Mouse (Mus musculus) limb, embryonic 13.5 days (tissue): ENCODE measurements around the gene Arl4d. TPM values are rescaled to one million over a fixed set of nuclear protein-coding genes. Genes with fewer than 3 reads are reported as not detected.
"Not testable (repeated sequence)": the region's sequence is repeated elsewhere in the genome, so short reads cannot be mapped to it uniquely, and the experiment has no call there.

Experiments
- ATAC-seq: fragments of 200-750 bp; cut with Nextera tagmentation; 2 replicates; pipeline ENCODE4 v1.8.0; 2017; ENCODE audit warnings: low read depth, moderate number of reproducible peaks, moderate TSS enrichment; ENCODE audit not compliant: low FRiP score
- H3K27ac ChIP-seq: fragments of 300-500 bp; sonication (generic); 2 replicates; pipeline ENCODE4 v1.5.1; 2015; ENCODE audit warnings: inconsistent platforms, mild to moderate bottlenecking, moderate library complexity
- H3K27me3 ChIP-seq: fragments of 300-500 bp; sonication (generic); 2 replicates; pipeline ENCODE4 v1.6.1; 2015; ENCODE audit warnings: mild to moderate bottlenecking, inconsistent platforms
- H3K36me3 ChIP-seq: fragments of 300-500 bp; sonication (generic); 2 replicates; pipeline ENCODE4 v1.6.1; 2015; ENCODE audit warnings: inconsistent platforms, mild to moderate bottlenecking, moderate library complexity
- H3K4me1 ChIP-seq: fragments of 300-500 bp; sonication (generic); 2 replicates; pipeline ENCODE4 v1.6.1; 2015; ENCODE audit warnings: inconsistent platforms
- H3K4me2 ChIP-seq: fragments of 300-500 bp; sonication (generic); replicated peaks from 2 replicates; pipeline ENCODE4 v1.6.1; 2015; ENCODE audit warnings: inconsistent platforms, mild to moderate bottlenecking, moderate library complexity
- H3K4me3 ChIP-seq: fragments of 300-500 bp; sonication (generic); 2 replicates; pipeline ENCODE4 v1.5.1; 2015; ENCODE audit warnings: moderate library complexity, mild to moderate bottlenecking, inconsistent platforms
- H3K9ac ChIP-seq: fragments of 300-500 bp; sonication (generic); 2 replicates; pipeline ENCODE4 v1.6.1; 2015; ENCODE audit warnings: mild to moderate bottlenecking, inconsistent platforms
- H3K9me3 ChIP-seq: fragments of 300-500 bp; sonication (generic); 2 replicates; pipeline ENCODE4 v1.6.1; 2016; ENCODE audit warnings: inconsistent platforms
- WGBS: fragments of 180-500 bp; shearing (Covaris S2); methylation state at CpG from one replicate; pipeline ENCODE4 v1.1.7; 2015; 5-methylcytosine and 5-hydroxymethylcytosine counted together
- polyA plus RNA-seq: library from polyadenylated mRNA; unstranded; fragments of >200 nt; fragmentation: Nextera tagmentation; extraction: Ambion mirVana; gene quantifications from 2 replicates; pipeline ENCODE4 v1.2.1, GENCODE M21; 2015

Arl4d gene
- polyA plus RNA-seq, result 2.0 and 2.2 TPM in 2 replicates

DNA sequence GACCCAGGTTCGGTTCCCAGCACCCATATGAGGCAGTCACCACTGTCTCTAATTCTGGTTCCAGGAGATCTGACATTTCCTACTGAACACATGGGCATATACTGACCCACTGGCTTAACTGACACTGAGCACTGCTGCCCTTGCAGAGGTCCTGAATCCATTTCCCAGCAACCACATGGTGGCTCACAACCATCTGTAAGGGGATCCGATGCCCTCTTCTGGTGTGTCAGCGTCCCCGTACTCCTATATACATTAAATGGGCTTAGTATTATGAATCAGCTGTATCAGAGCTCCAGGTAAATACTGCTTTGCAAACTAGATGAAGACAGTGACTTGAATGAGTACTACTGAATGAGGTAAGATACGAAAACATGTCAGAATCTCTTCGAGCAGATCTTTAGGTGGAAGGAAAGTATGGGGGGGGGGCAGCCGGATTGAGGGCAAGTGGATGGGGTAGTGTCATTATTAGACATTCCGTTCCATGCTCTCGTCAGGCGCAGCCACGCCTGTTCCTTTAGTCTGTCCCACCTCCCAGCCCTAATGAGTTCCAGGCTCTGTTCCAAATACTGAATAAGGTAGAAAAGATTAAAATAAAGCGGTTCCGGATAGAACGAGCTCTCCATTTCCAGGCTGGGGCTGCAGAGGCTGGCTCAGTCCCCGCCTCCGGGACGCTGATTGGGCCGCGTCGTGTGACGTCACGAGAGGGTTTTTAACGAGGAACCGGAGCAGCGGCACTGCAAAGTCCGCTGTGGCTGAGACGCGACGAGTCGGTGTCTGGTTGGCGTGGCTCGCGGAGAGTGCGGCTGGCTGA, at the start of gene Arl4d:
TSS of gene Arl4d (plus strand) at position 717 of the 811 bp plus-strand sequence.
- H3K27me3 ChIP-seq, result peaks cover 10% of the 10 kb centered on the region; the same call in 1 of the 2 replicates
- H3K9me3 ChIP-seq, result no peaks in the 10 kb centered on the region
- H3K4me2 ChIP-seq, result peak within 1 kb of the TSS; percentile 83
- no peaks in the 10 kb centered on the region for H3K36me3 ChIP-seq
- peak within 1 kb of the TSS; percentile 57 for H3K4me3 ChIP-seq
- whole genome bisulfite sequencing, result 8% methylated on average over 34 of the region's 34 CpGs
- peak; percentile 94 for ATAC-seq
- peak within 1 kb of the TSS; percentile 59; the same call in 1 of the 2 replicates for H3K27ac ChIP-seq
- peak within 1 kb of the TSS; percentile 66 for H3K9ac ChIP-seq
- no peaks in the 10 kb centered on the region; the same call in 1 of the 2 replicates for H3K4me1 ChIP-seq

GRCm38 (mm10) chr11:101616104-101616503, 49.2 kb upstream of the Arl4d start:
- Histone ChIP-seq H3K27me3 (no peaks in the 10 kb centered on the region), H3K9ac (no peak overlapping the region), H3K27ac (no peak overlapping the region), H3K4me1 (peaks cover 17% of the 10 kb centered on the region), H3K4me3 (no peak overlapping the region), H3K9me3 (no peaks in the 10 kb centered on the region), H3K4me2 (no peak overlapping the region), H3K36me3 (no peaks in the 10 kb centered on the region)
- WGBS, result 90% methylated on average over 8 of the region's 8 CpGs
- no peak for ATAC-seq

DNA sequence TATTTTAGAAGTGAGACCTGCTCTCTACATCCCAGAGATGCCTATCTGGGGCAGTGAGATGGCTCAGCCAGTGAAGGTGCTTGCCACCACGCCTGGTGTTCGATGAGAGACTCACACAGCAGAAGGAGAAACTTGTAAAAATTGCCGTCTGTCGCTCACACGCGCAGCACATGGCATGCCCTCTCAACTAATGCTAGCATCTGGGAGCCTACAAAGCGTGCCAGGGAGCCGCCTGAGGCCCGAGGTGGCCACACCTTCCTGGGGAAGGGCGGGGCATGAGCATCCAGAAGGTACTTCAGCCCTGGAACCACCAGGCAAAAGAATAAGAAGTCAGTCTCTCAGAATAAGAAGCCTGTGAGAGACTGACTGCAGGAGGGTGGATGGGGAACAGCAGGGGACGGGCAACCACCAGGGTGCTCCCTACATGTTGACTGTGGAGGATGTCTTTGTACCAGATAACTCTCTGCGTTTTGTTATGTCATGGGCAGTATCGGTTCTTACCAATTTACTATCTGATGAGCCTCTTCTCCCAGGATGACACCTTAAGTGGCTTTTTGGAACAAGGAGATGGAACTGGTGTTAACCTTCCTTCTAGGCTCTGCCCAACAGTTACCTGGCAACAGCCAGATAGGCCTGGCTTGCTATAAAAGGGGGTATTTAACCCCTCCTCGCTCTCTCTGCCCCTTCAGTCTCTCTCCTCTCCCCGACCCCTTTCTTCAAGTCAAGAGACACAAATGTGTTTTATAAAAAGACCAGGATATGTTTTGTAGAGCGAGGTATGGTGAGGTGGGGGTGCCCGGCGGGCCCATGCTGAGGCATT, 48.2 kb upstream of the Arl4d start:
- no peak overlapping the region for H3K4me3 ChIP-seq
- H3K4me2 ChIP-seq, result peak overlapping the region; percentile 50
- H3K27me3 ChIP-seq, result no peaks in the 10 kb centered on the region
- ATAC-seq, result no peak
- 21% methylated on average over 18 of the region's 18 CpGs for WGBS
- no peaks in the 10 kb centered on the region for H3K36me3 ChIP-seq
- no peak overlapping the region for H3K27ac ChIP-seq
- peak overlapping the region; percentile 40 for H3K9ac ChIP-seq
- no peaks in the 10 kb centered on the region for H3K9me3 ChIP-seq
- peaks cover 17% of the 10 kb centered on the region for H3K4me1 ChIP-seq

- Histone ChIP-seq H3K9ac (no peak overlapping the region), H3K4me1 (peaks cover 17% of the 10 kb centered on the region), H3K36me3 (no peaks in the 10 kb centered on the region), H3K27ac (no peak overlapping the region), H3K4me3 (peak overlapping the region; percentile 12; the same call in 1 of the 2 replicates), H3K4me2 (peak overlapping the region; percentile 50), H3K9me3 (no peaks in the 10 kb centered on the region), H3K27me3 (no peaks in the 10 kb centered on the region)
- 16% methylated on average over 7 of the region's 8 CpGs for WGBS
- ATAC-seq, result peak; percentile 67; the same call in 1 of the 2 replicates
Measured at GRCm38 (mm10) chr11:101617849-101618248, 47.5 kb upstream of the Arl4d start.

DNA sequence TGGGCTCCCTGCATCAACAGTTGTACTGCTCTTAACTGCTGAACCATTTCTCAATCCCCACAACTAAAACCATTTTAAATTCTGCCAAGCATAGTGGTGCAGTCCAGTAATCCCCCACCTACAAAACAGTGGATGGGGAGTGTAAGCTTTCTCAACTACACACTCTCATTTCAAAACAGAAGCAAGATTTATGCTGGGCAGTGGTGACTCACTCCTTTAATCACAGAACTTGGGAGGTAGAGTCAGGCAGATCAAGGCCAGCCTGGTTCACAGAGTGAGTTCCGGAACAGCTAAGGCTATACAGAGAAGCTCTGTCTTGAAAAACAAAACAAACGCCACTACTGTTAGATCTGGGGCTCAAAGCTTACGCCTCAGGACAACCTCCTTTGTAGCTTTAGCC, 46.7 kb upstream of the Arl4d start:
- Histone ChIP-seq H3K9ac (no peak overlapping the region), H3K4me1 (peaks cover 17% of the 10 kb centered on the region), H3K27ac (no peak overlapping the region), H3K27me3 (no peaks in the 10 kb centered on the region), H3K4me2 (no peak overlapping the region), H3K36me3 (no peaks in the 10 kb centered on the region), H3K9me3 (no peaks in the 10 kb centered on the region), H3K4me3 (no peak overlapping the region)
- 86% methylated on average over 3 of the region's 3 CpGs for WGBS
- ATAC-seq, result no peak

- H3K27ac ChIP-seq, H3K4me2 ChIP-seq, ATAC-seq, H3K4me3 ChIP-seq, H3K9ac ChIP-seq, H3K36me3 ChIP-seq, H3K27me3 ChIP-seq, H3K9me3 ChIP-seq: not testable (repeated sequence)
- H3K4me1 ChIP-seq, result peaks cover 17% of the 10 kb centered on the region
- 85% methylated on average over 11 of the region's 11 CpGs for WGBS
Measured at GRCm38 (mm10) chr11:101620022-101620655, 45.2 kb upstream of the Arl4d start.

DNA sequence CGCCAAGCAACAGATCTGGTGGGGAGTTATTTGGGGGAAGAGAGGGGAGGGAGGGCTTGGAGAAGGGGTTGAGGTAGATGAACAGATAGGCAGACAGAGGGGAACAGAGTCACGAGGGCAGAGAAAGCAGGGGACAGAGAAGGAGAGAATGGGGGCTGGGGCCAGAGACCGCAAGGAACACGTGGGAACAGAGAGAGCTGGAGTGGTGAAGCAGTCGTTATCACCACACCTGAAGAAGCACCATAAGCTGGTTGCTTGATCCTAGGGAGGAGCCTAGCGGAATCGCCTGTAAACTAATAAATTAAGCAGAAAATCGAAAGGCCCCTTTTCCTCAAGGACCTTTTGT, 38.7 kb upstream of the Arl4d start:
- no peaks in the 10 kb centered on the region for H3K9me3 ChIP-seq
- no peaks in the 10 kb centered on the region for H3K27me3 ChIP-seq
- peak overlapping the region; percentile 55 for H3K4me3 ChIP-seq
- 4% methylated on average over 8 of the region's 8 CpGs for WGBS
- H3K4me2 ChIP-seq, result peak overlapping the region; percentile 80
- ATAC-seq, result peak; percentile 6; the same call in 1 of the 2 replicates
- H3K4me1 ChIP-seq, result 0 out of 2 replicates have a peak, but pooled peaks cover 7% of the 10 kb centered on the region
- no peaks in the 10 kb centered on the region; the same call in none of the 2 replicates for H3K36me3 ChIP-seq
- peak overlapping the region; percentile 50 for H3K9ac ChIP-seq
- peak overlapping the region; percentile 99 for H3K27ac ChIP-seq

DNA sequence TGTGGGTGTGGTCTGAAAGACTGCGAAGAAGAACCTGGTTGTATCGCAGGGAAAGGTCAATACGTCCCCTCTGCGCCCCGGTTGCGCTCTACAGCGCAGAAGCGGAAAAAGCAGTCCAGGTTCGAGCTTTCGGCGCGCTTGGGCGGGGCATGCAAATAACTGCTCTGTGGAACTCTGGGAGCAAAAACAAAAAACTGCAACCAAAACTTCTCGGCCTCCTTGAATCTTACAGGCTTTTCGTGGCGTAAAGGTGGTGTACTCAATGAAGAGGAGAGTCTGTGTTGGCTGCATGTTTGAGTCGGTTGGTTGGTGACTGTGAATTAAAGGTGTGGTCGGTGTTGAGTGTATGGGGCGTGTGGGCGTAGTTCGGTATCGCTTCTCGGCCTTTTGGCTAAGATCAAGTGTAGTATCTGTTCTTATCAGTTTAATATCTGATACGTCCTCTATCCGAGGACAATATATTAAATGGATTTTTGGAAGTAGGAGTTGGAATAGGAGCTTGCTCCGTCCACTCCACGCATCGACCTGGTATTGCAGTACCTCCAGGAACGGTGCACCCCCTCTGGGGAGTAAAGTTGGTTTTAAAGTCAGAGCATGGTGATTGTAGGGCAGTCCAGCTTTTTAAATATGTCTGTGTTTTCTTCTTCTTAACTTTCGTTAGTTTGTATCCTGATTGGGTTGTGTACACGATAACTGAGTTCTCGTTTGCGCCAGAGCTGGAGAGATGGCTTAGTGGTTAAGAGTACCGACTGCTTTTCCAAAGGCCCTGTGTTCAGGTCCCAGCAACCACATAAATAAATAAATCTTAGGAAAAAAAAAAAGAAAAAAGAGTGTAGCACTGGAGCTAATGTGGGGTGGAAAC, 38.1 kb upstream of the Arl4d start, which contains the start of gene Rdm1:
TSS of gene Rdm1 (plus strand) at position 201 of the 862 bp plus-strand sequence.
- Histone ChIP-seq H3K4me1 (0 out of 2 replicates have a peak, but pooled peaks cover 7% of the 10 kb centered on the region), H3K9me3 (no peaks in the 10 kb centered on the region), H3K27me3 (no peaks in the 10 kb centered on the region), H3K9ac (peak within 1 kb of the TSS; percentile 75), H3K27ac (peak within 1 kb of the TSS; percentile 99), H3K36me3 (peaks cover 3% of the 10 kb centered on the region), H3K4me2 (peak within 1 kb of the TSS; percentile 80), H3K4me3 (peak within 1 kb of the TSS; percentile 55)
- peak; percentile 92 for ATAC-seq
- WGBS, result under 1% methylated on average over 34 of the region's 34 CpGs

DNA sequence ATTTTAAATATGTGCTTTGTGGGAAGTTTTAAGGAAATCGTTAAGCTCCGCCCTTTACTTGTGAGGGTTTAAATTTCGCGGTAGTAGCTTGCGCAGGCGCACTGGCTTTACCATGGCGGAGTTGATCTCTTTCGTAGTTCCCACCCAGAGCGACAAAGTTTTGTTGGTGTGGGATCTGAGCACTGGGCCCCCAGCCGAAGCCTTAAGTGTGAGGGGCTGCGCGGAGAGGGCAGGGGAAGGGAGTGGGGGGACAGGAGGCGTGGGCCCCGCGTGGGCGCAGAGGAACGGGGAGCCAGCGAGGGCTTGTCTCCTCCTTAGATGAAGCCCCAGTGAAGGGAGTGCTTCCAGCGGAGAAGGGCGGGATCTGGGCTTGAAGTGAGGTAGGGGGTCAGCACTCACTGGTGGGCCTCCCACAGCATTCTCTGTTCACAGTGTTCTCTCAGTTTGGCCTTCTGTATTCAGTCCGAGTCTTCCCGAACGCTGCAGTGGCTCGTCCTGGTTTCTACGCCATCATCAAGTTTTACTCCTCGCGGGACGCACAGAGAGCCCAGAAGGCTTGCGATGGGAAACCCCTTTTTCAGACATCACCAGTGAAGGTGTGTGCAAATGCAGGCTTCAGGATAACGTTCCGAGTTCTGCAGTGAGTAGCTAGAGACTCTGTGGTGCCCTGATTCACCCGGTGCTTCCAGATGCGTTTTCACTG, 37.3 kb upstream of the Arl4d start:
- WGBS, result 0% methylated on average over 33 of the region's 33 CpGs

DNA sequence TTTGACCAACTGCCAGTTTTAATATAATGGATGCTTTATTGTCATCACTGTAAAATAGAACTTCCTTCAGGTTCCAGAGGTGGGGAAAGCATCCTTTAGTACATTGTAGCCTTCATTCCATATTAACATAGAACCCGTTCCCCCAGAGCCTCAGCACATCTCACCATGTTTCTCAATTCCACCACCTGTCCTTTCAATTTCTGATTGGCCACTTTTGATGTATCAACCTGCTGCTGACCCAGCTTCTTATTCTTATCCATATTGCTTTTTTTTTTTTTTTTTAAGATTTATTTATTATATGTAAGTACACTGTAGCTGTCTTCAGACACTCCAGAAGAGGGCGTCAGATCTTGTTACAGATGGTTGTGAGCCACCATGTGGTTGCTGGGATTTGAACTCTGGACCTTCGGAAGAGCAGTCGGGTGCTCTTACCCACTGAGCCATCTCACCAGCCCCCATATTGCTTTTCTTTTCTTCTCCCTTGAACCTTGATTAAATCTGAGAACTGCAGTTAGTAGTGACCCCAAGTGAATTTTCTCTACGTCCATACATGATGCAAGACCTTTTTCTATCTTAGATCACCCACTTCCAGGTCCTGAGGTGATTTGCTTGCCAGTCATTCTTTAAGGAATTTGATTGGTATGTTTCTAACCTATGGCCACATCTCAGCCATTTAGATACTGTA, 36.5 kb upstream of the Arl4d start:
- not testable (repeated sequence) for H3K27me3 ChIP-seq, H3K4me1 ChIP-seq, H3K9me3 ChIP-seq, H3K27ac ChIP-seq, ATAC-seq
- Histone ChIP-seq H3K4me2 (peak overlapping the region; percentile 80), H3K36me3 (peaks cover 13% of the 10 kb centered on the region), H3K9ac (peak overlapping the region; percentile 75; the same call in 1 of the 2 replicates), H3K4me3 (peak overlapping the region; percentile 55)
- 67% methylated on average over 4 of the region's 5 CpGs for WGBS

More for the DNA sequence above, 37.3 kb upstream of the Arl4d start:
- Histone ChIP-seq H3K27ac (peak overlapping the region; percentile 99), H3K36me3 (peaks cover 5% of the 10 kb centered on the region), H3K4me1 (0 out of 2 replicates have a peak, but pooled peaks cover 7% of the 10 kb centered on the region), H3K27me3 (no peaks in the 10 kb centered on the region), H3K9me3 (no peaks in the 10 kb centered on the region), H3K4me3 (peak overlapping the region; percentile 55), H3K4me2 (peak overlapping the region; percentile 80), H3K9ac (peak overlapping the region; percentile 75)
- ATAC-seq, result peak; percentile 69
